Mouse (Mus musculus) brain, embryonic 14.5 days (tissue): Measurements from ENCODE around the gene Gm49378.

Experiments
- CTCF ChIP-seq: fragments of 200-500 bp; IDR thresholded peaks from 2 replicates; pipeline ENCODE4 v1.5.1; 2012; ENCODE audit warnings: inconsistent platforms, mild to moderate bottlenecking, moderate library complexity, borderline replicate concordance; ENCODE audit not compliant: insufficient read depth, insufficient read length; ENCODE audit errors: extremely low read depth
- POLR2A ChIP-seq: fragments of 200-500 bp; IDR thresholded peaks from 2 replicates; pipeline ENCODE4 v1.6.1; 2012; ENCODE audit warnings: mild to moderate bottlenecking, inconsistent platforms, borderline replicate concordance; ENCODE audit not compliant: poor library complexity, insufficient read depth, insufficient read length, severe bottlenecking; ENCODE audit errors: extremely low read depth

GRCm38 (mm10) chr14:55640816-55641215 is 3.1 kb upstream of the Gm49378 start:
- TF ChIP-seq CTCF (no peak), POLR2A (no peak)
